Mouse (Mus musculus) retina, postnatal 7 days (tissue): ENCODE results near the gene Tap2.

ENCODE experiments used
- DNase-seq: peaks from one replicate; pipeline ENCODE4 v3.0.0-alpha.2; 2012; ENCODE audit warnings: low read depth, low spot score

Gene Tap2

DNA sequence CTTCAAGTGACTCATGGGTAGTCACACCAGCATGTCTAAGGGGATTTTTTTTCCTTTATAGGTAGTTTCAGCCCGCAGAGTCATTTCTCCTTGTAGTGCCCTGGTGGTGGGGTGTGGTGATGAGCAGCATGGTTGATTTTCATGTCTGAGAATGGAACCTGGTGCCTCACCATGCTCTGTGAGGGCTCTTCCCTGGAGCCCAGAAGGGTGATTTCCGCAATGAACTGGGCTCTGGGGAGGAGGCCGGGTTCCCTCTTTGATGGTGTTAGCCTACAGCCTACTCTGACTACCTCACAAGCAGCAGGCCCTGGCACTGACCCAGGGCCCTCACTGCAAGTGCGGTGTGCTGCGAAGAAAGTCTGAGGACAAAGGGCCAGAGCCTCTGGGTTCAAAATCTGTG is at the start of gene Tap2:
TSS of gene Tap2 (plus strand) at position 84 of the 400 bp plus-strand sequence.
- no peak for DNase-seq

DNA sequence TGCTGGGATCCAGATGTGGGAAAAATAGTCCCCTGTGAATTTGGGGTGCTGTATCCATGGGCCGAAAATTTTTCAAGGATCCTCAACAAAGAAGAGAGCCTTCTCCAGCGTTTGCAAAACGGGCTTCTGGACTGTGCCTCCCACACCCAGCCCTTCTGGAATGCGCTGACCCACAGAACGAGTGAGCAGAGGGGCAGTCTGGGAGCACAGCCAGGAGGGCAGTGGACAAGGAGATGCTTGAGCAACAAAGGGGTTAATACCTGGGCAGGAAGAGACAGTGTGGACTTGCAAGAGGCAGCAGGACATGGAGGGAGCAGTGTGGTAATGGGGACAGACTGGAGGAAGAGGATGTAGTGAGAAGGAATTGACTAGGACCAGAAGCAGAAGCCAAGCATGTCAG is 47.8 kb upstream of the Tap2 start:
- DNase-seq: no peak

GRCm38 (mm10) chr17:34164202-34164895 is 39.0 kb upstream of the Tap2 start:
- no peak for DNase-seq

DNA sequence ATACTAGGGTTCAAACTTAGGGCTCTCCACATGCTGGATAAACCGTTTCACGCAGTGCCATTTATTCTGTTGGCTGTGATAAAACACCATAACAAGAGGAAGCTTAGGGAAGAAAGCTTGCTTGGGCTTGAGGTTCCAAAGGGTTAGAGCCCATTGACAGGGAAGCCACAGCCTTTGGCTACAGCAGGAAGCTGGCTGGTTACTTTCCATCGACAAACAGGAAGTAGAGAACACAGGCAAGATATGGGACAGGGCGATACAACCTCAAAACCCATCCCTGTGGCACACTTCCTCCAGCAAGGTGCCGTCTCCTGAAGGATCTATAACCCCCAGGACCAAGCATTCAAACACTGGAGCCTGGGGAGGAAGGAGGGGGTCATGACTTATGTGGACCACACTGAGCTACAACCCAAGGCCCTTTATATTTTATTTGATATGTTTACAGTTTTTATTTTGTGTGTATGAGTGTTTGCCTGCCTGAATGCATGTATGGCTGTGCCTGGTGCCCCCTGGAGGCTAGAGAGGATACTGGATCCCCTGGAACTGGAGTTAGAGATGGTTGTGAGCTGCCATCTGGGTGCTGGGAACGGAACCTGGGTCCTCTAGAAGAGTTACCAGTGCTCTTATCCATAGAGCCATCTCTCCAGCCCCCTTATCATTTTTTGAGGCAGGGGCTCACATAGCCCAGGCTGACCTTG is 38.1 kb upstream of the Tap2 start:
- DNase-seq: no peak

DNA sequence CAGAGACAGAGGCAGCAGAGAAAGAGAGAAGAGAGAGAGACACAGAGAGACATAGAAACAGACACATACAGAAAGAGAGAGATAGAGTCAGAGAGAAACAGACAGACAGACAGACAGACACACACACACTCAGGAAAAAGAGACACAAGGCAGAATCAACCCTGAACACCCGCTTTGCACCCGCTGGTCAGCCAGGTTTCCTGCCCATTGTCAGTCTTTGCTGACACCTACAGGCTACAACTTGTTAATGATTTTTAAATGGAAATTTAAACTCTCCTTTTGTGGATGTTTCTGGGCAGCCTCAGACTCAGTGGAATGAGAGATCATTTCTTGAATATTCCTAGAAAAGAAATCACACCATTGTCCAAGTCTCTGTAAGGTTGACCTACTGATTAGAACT is 34.0 kb upstream of the Tap2 start:
- DNase-seq: no peak

- DNase-seq: no peak
Observed at GRCm38 (mm10) chr17:34170487-34170876, 32.8 kb upstream of the Tap2 start.

DNA sequence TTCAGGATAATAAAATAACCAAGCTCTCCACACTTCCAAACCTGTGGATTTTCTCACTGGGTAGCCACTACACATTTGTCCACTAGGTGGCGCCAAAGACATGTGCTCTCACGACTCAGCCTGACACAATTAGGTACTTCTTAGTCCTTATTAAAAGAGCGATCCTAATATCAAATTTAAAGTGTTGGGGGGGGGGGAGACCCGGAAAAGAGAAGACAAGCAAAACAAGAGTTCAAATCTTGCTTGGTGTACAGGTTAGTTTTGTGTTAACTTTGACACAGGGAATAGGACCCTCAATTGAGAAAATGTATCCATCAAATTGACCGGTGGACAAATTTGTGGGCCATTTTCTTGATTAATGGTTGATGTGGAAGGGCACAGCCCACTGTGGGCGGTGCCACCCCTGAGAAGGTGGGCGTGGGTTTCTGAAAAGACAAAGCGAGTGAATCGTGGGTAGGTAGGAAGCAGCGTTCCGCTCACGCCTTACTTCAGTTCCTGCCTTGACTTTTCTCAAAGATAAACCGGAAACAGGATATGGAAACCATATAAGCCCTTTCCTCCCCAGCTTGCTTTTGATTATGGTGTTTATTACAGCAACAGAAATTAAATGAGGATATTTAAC is 32.3 kb upstream of the Tap2 start:
- DNase-seq: peak; percentile 70

- no peak for DNase-seq
Observed at GRCm38 (mm10) chr17:34172528-34172927, 30.8 kb upstream of the Tap2 start.

GRCm38 (mm10) chr17:34174075-34174474 is 29.3 kb upstream of the Tap2 start:
- DNase-seq: no peak

GRCm38 (mm10) chr17:34177179-34177578 is 26.1 kb upstream of the Tap2 start:
- no peak for DNase-seq

- no peak for DNase-seq
Observed at GRCm38 (mm10) chr17:34179019-34179418, 24.3 kb upstream of the Tap2 start.

DNA sequence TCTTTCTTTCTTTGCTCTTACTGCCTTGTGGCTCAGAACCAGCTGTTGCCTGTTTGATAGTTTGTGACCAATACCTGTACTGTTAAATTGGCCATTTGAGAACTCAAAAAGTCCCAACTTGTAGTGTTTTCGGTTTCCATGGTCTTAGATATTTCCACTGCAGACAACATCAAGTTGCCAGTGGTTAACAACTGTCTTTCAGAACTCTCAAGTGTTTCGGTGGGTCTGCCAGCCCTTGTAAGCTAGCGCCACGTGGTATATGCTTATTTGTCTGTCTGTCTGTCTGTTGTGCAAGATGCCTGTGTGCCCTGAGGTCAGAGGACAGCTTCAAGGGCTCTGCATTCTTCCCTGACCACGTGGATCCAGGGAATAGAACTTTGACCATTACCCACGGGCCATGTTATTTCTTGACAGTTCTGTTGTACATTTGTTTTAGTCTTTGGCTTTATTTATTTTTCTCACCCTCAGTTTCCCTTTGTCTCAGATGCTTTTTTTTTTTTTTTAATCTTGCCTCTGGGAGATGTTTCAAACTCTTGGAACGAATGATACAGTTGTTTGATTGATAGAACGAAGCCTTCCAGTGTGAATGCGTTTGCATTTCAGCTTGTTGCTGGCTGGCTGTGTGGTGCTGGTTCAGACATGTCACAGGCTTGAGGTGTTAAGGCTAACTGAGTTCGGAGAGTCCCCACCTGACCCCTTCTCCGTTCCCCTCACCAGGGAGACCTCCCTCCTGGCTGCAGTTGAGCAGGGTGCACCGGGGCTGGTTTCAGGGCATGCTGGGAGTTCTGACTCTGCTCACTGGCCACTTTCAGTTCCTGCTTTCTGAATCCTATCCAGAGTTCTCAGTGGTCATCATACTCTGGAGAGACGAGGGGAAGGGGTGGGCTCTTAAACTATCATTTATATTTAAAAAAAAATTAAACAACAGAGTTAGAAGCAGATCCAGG is 23.1 kb upstream of the Tap2 start:
- DNase-seq: no peak

DNA sequence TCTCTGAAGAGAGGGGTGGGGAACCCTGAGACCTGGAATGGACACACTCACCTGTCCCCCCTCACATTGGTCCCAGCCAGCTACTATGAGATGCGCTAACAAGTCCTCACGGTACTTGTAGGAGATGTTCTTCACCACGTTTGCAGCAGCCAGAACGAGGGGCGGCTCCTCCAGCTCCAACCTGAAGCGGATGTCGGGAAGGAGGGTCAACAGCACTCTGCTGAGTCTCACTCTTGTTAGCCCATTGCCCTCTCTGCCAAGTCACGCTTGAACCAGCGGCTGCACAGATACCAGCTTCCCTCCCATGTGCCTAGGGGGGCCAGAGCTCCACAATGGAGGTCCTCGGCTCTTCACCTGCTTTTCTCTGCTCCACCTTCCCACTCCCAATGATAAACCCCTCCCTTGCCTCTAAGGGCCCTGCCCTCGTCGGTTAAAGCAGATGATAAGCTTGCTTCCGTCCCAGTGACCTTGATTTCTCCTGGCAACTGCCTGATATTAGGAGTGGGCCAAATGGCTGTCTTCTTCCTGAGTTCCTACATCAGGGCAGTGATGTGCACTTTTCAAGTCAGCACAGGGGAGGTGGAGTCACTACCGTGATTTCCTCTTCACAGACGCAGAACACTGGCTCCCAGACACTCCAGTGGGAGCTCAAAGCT is 19.6 kb upstream of the Tap2 start:
- DNase-seq: no peak

DNA sequence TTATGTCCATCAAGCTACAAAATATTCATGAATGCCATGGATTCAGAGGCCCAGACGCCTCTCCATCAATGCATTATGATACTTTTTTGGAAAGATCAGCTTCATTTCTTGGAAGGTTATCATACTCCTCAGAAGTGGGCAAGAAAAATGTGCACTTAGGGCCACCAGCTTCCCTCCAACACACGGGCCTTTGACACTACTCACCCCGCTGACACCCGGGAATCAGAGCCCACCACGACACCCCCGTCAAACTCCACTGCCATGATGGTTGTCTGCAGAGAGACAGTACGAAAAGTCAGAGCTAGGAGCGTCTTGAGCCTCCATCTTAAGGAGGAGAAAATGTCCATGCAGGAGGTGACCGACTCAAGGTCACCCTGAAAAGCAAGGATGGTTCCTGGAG is 17.8 kb upstream of the Tap2 start:
- DNase-seq: no peak

- DNase-seq: no peak
Observed at GRCm38 (mm10) chr17:34186885-34187260, 16.5 kb upstream of the Tap2 start.

- DNase-seq: peak; percentile 77
Observed at GRCm38 (mm10) chr17:34187261-34187916, 15.9 kb upstream of the Tap2 start, which contains the start of the genes Tap1 and Psmb9. Tap1 (plus strand) TSS chr17:34187553. Psmb9 (minus strand) TSS chr17:34187764.

DNA sequence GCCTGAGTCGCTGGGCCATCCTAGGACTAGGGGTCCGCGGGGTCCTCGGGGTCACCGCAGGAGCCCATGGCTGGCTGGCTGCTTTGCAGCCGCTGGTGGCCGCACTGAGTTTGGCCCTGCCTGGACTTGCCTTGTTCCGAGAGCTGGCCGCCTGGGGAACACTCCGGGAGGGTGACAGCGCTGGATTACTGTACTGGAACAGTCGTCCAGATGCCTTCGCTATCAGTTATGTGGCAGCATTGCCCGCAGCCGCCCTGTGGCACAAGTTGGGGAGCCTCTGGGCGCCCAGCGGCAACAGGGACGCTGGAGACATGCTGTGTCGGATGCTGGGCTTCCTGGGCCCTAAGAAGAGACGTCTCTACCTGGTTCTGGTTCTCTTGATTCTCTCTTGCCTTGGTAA is 15.3 kb upstream of the Tap2 start:
- DNase-seq: no peak

DNA sequence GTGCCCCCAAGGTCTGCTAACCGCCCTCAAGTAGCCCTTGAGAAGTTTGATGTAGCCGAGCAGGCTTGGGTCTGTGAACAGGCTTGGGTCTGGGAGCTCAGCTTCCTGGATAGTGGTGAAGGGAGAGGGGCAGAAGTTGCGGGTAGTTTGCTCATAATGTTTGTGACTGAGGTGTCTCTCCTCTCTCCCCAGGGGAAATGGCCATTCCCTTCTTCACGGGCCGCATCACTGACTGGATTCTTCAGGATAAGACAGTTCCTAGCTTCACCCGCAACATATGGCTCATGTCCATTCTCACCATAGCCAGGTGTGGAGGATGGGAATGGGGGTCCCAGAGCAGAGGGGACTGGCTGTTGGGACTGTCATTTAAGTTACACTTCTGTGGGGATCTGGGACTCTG is 14.3 kb upstream of the Tap2 start:
- DNase-seq: no peak

- no peak for DNase-seq
Observed at GRCm38 (mm10) chr17:34192852-34193251, 10.5 kb upstream of the Tap2 start.

GRCm38 (mm10) chr17:34193468-34193867 is 9.9 kb upstream of the Tap2 start:
- no peak for DNase-seq

GRCm38 (mm10) chr17:34194723-34195122 is 8.6 kb upstream of the Tap2 start:
- DNase-seq: no peak
